Mouse (Mus musculus) cortical plate, adult 2 months (tissue): Measurements from ENCODE around the gene Npsr1. TPM values are rescaled to one million over a fixed set of nuclear protein-coding genes. Genes with fewer than 3 reads are reported as not detected.

Source experiments
- H3K27ac ChIP-seq: fragments of 200-500 bp; 2 replicates; pipeline ENCODE4 v1.5.1; 2012; ENCODE audit warnings: low read length, control low read depth, inconsistent platforms; ENCODE audit not compliant: insufficient read depth
- H3K4me1 ChIP-seq: fragments of 200-500 bp; 2 replicates; pipeline ENCODE4 v1.6.1; 2011; ENCODE audit warnings: low read length; ENCODE audit not compliant: control insufficient read depth, insufficient read depth
- H3K4me3 ChIP-seq: fragments of 200-500 bp; 2 replicates; pipeline ENCODE4 v1.5.1; 2011; ENCODE audit warnings: mild to moderate bottlenecking, low read length, control low read depth; ENCODE audit not compliant: insufficient read depth
- CTCF ChIP-seq: fragments of 200-500 bp; IDR thresholded peaks from 2 replicates; pipeline ENCODE4 v1.5.1; 2011; ENCODE audit warnings: mild to moderate bottlenecking, control low read depth, low read length; ENCODE audit not compliant: insufficient read depth; ENCODE audit errors: extremely low read depth
- POLR2A ChIP-seq: fragments of 200-500 bp; IDR thresholded peaks from 2 replicates; pipeline ENCODE4 v1.6.1; 2011; ENCODE audit warnings: mild to moderate bottlenecking, low read length, control low read depth; ENCODE audit not compliant: insufficient read depth; ENCODE audit errors: extremely low read depth
- polyA plus RNA-seq: library from polyadenylated mRNA; depleted of rRNA; stranded (reverse); fragments of >200 nt; gene quantifications from 2 replicates; pipeline ENCODE4 v1.2.3, GENCODE M21; 2012

Gene Npsr1
- polyA plus RNA-seq, 1 experiment = 1.3 TPM

GRCm38 (mm10) chr9:24157208-24157607 lies 59.4 kb downstream of the Npsr1 start:
- TF ChIP-seq CTCF = no peak
- TF ChIP-seq POLR2A = no peak
- Histone ChIP-seq H3K4me3 (no peak overlapping the region), H3K4me1 (no peaks in the 10 kb centered on the region), H3K27ac (no peak overlapping the region)

- no peak overlapping the region for H3K4me3 ChIP-seq
- TF ChIP-seq CTCF = no peak
- no peak for TF ChIP-seq POLR2A
- H3K4me1 ChIP-seq = no peaks in the 10 kb centered on the region
- H3K27ac ChIP-seq = no peak overlapping the region
These were observed 62.6 kb downstream of the Npsr1 start for GRCm38 (mm10) chr9:24160409-24160808.

- Histone ChIP-seq H3K4me3 (no peak overlapping the region), H3K27ac (no peak overlapping the region), H3K4me1 (no peaks in the 10 kb centered on the region; the same call in 1 of the 2 replicates)
- no peak for TF ChIP-seq CTCF
- TF ChIP-seq POLR2A = no peak
These were observed 70.7 kb downstream of the Npsr1 start for GRCm38 (mm10) chr9:24168501-24168900.

- TF ChIP-seq POLR2A = no peak
- TF ChIP-seq CTCF = no peak
- no peaks in the 10 kb centered on the region; the same call in 1 of the 2 replicates for H3K4me1 ChIP-seq
- no peak overlapping the region for H3K4me3 ChIP-seq
- no peak overlapping the region for H3K27ac ChIP-seq
These were observed 72.9 kb downstream of the Npsr1 start for GRCm38 (mm10) chr9:24170728-24171127.

- no peaks in the 10 kb centered on the region for H3K4me1 ChIP-seq
- H3K4me3 ChIP-seq = no peak overlapping the region
- TF ChIP-seq CTCF = no peak
- no peak for TF ChIP-seq POLR2A
- no peak overlapping the region for H3K27ac ChIP-seq
These were observed 80.9 kb downstream of the Npsr1 start for GRCm38 (mm10) chr9:24178744-24179143.

GRCm38 (mm10) chr9:24180926-24181325 lies 83.1 kb downstream of the Npsr1 start:
- no peaks in the 10 kb centered on the region for H3K4me1 ChIP-seq
- no peak overlapping the region for H3K27ac ChIP-seq
- TF ChIP-seq CTCF (no peak), POLR2A (no peak)
- no peak overlapping the region for H3K4me3 ChIP-seq

GRCm38 (mm10) chr9:24186289-24186688 lies 88.5 kb downstream of the Npsr1 start:
- TF ChIP-seq CTCF (no peak), POLR2A (no peak)
- Histone ChIP-seq H3K4me1 (peaks cover 2% of the 10 kb centered on the region; the same call in 1 of the 2 replicates), H3K4me3 (no peak overlapping the region), H3K27ac (no peak overlapping the region)

GRCm38 (mm10) chr9:24189511-24190260 lies 91.9 kb downstream of the Npsr1 start:
- TF ChIP-seq CTCF (no peak), POLR2A (no peak)
- Histone ChIP-seq H3K4me1 (peaks cover 2% of the 10 kb centered on the region; the same call in 1 of the 2 replicates), H3K4me3 (no peak overlapping the region), H3K27ac (no peak overlapping the region)

GRCm38 (mm10) chr9:24190261-24190588 lies 92.4 kb downstream of the Npsr1 start:
- Histone ChIP-seq H3K4me1 (peaks cover 2% of the 10 kb centered on the region; the same call in 1 of the 2 replicates), H3K4me3 (no peak overlapping the region), H3K27ac (no peak overlapping the region)
- TF ChIP-seq POLR2A (no peak), CTCF (no peak)

GRCm38 (mm10) chr9:24198254-24198653 lies 100.5 kb downstream of the Npsr1 start:
- no peak for TF ChIP-seq POLR2A
- no peak for TF ChIP-seq CTCF
- H3K27ac ChIP-seq = no peak overlapping the region
- H3K4me1 ChIP-seq = no peaks in the 10 kb centered on the region
- no peak overlapping the region for H3K4me3 ChIP-seq
